Mouse (Mus musculus): ENCODE measurements at regions not wholly inside any gene's neighbourhood (a gene's known extent, or its start where the extent isn't known, plus 50 kb on each side); places are given as distances from the start of the nearest gene placed in this dataset.

- DNase-seq (ENCODE audit: low spot score in 2 of 2): no peak
Measured at GRCm38 (mm10) chr7:68686396-68687139, 62.5 kb downstream of the Arrdc4 start.

- DNase-seq (ENCODE audit: low spot score in 2 of 2): no peak
Measured at GRCm38 (mm10) chr7:68682929-68683643, 66.0 kb downstream of the Arrdc4 start.

- no peak for DNase-seq (ENCODE audit: low spot score in 2 of 2)
Measured at GRCm38 (mm10) chr7:68682318-68682728, 66.7 kb downstream of the Arrdc4 start.

GRCm38 (mm10) chr7:68679770-68680169, 69.3 kb downstream of the Arrdc4 start:
- no peak for DNase-seq (ENCODE audit: low spot score in 2 of 2)

GRCm38 (mm10) chr7:68667790-68668732, 81.0 kb downstream of the Arrdc4 start:
- DNase-seq (ENCODE audit: low spot score in 2 of 2): no peak

GRCm38 (mm10) chr7:68667215-68667614, 81.8 kb downstream of the Arrdc4 start:
- no peak for DNase-seq (ENCODE audit: low spot score in 2 of 2)

- DNase-seq (ENCODE audit: low spot score in 2 of 2): no peak
Measured at GRCm38 (mm10) chr7:68656354-68656753, 92.7 kb downstream of the Arrdc4 start.

GRCm38 (mm10) chr7:68653534-68653933, 95.5 kb downstream of the Arrdc4 start:
- no peak for DNase-seq (ENCODE audit: low spot score in 2 of 2)

- no peak for DNase-seq (ENCODE audit: low spot score in 2 of 2)
Measured at GRCm38 (mm10) chr7:68651418-68651817, 97.6 kb downstream of the Arrdc4 start.

- no peak for DNase-seq (ENCODE audit: low spot score in 2 of 2)
Measured at GRCm38 (mm10) chr7:68637556-68638215, 111.4 kb downstream of the Arrdc4 start.

GRCm38 (mm10) chr7:68621080-68621479, 128.0 kb downstream of the Arrdc4 start:
- DNase-seq (ENCODE audit: low spot score in 2 of 2): no peak

GRCm38 (mm10) chr7:68610499-68610898, 138.5 kb downstream of the Arrdc4 start:
- no peak for DNase-seq (ENCODE audit: low spot score in 2 of 2)

GRCm38 (mm10) chr7:68607170-68607569, 141.9 kb downstream of the Arrdc4 start:
- no peak for DNase-seq (ENCODE audit: low spot score in 2 of 2)

- no peak for DNase-seq (ENCODE audit: low spot score in 2 of 2)
Measured at GRCm38 (mm10) chr7:68606278-68606677, 142.8 kb downstream of the Arrdc4 start.

- DNase-seq (ENCODE audit: low spot score in 2 of 2): no peak
Measured at GRCm38 (mm10) chr7:68603711-68604110, 145.3 kb downstream of the Arrdc4 start.

- no peak for DNase-seq (ENCODE audit: low spot score in 2 of 2)
Measured at GRCm38 (mm10) chr7:68602003-68602402, 147.0 kb downstream of the Arrdc4 start.

- DNase-seq (ENCODE audit: low spot score in 2 of 2): no peak
Measured at GRCm38 (mm10) chr7:68594017-68594386, 155.0 kb downstream of the Arrdc4 start.

- no peak for DNase-seq (ENCODE audit: low spot score in 2 of 2)
Measured at GRCm38 (mm10) chr7:68593344-68594016, 155.6 kb downstream of the Arrdc4 start.

- DNase-seq (ENCODE audit: low spot score in 2 of 2): no peak
Measured at GRCm38 (mm10) chr7:68582540-68583325, 166.3 kb downstream of the Arrdc4 start.

GRCm38 (mm10) chr7:68580650-68581049, 168.4 kb downstream of the Arrdc4 start:
- DNase-seq (ENCODE audit: low spot score in 2 of 2): peak; percentile 10 to 16

All from left cerebral cortex, adult 8-10 months (tissue).